Mouse (Mus musculus): ENCODE measurements around the gene Cfap65.

Cfap65 gene

GRCm38 (mm10) chr1:74935402-74935801 is at the start of gene Cfap65:
TSS of gene Cfap65 (minus strand) at chr1:74935599.
- DNase-seq (ENCODE audit: low spot score) = peak; percentile 60

GRCm38 (mm10) chr1:74977001-74977400 is 41.6 kb upstream of the Cfap65 start:
- no peak for DNase-seq (ENCODE audit: low spot score)

- DNase-seq (ENCODE audit: low spot score) = no peak
Measured at GRCm38 (mm10) chr1:74975936-74976335, 40.5 kb upstream of the Cfap65 start.

GRCm38 (mm10) chr1:74973590-74973989 is 38.2 kb upstream of the Cfap65 start:
- DNase-seq (ENCODE audit: low spot score) = no peak

DNA sequence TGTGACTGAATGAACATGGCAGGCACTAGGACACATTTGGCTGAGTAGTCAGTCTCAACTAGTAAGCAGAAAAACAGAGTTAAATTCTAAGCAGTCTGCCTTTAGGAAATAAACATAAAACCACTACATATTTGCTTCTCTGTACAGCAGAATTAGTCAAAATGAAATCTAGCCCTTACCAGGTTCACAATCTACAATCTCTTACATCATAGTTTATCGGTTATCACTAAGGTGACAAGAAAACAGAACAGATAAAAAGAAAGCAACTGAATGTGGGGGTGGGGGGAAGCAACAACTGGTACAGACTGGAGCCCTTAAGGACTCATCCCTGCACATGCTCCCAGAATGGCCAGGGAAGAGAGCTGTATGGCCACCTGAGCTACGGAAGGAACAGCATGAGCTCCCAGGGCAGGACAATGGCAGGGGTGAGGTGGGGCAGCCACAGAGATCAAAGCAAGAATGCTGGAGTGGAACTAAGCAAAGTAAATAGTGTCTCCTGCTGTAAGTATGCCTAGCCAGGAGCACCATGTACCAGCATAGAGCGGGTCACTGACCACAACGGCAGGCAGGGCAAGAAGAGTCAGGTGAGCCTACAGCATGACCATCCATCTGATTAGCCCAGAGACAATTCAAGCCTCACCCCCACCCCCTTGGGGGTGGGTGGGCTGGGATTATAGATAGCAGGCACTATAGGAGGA is 36.1 kb upstream of the Cfap65 start:
- no peak for DNase-seq (ENCODE audit: low spot score)

- DNase-seq (ENCODE audit: low spot score) = no peak
Measured at GRCm38 (mm10) chr1:74967962-74968580, 32.7 kb upstream of the Cfap65 start.

GRCm38 (mm10) chr1:74964494-74965215 is 29.3 kb upstream of the Cfap65 start:
- DNase-seq (ENCODE audit: low spot score) = peak; percentile 84

DNA sequence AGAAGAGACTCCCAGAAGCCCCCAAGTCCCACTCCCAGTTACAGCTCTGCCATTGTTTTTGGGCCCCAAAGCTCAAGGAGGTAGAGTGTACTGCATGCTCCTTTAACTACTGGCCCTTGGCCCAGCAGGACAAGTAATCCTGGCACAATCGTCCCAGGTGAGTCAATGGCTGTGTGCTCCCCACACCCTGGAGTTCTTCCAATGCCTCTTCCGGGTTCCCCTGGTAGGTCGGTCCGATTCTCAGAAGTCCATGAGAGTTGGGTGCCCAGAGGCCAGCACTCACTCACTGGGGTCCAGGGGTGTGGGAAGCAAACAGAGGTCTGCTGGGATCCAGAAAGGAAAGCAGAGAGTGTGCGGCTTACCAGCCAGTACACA is 27.4 kb upstream of the Cfap65 start:
- DNase-seq (ENCODE audit: low spot score) = no peak

DNA sequence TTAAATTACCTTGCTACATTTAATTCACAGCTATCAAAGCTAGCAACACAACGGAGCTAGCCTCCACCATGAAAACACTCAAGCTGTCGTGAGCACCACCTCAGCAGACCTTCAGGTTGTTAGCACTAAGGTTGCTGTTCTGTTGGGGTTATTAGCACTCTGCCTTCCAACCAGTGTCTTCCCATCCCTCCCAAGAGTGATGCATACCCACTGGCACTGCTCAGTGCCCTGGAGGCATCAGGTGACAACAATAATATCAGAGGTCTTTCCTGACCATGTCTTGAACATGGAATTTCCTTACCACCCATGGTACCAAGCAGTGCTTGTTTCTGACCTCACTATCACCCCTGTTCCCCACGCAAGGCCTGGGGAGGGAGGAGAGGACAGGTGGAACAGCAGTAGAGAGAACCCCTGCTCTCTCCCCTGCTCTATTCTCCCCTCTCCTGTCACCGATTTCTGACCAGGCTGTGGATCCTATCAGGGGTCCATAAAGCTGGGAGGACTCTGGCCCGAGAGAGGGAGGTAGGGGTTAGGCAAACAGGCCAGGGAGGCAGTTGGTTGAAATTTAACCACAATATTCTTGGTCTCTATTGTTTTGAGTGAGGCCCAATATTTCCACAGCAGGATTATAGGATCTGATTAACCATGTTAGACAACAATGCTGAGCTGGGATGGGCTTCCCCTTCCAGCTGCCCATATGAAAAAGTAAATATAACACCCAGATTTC is 26.9 kb upstream of the Cfap65 start:
- no peak for DNase-seq (ENCODE audit: low spot score)

- no peak for DNase-seq (ENCODE audit: low spot score)
Measured at GRCm38 (mm10) chr1:74961722-74962121, 26.3 kb upstream of the Cfap65 start.

- no peak for DNase-seq (ENCODE audit: low spot score)
Measured at GRCm38 (mm10) chr1:74960059-74960458, 24.7 kb upstream of the Cfap65 start.

DNA sequence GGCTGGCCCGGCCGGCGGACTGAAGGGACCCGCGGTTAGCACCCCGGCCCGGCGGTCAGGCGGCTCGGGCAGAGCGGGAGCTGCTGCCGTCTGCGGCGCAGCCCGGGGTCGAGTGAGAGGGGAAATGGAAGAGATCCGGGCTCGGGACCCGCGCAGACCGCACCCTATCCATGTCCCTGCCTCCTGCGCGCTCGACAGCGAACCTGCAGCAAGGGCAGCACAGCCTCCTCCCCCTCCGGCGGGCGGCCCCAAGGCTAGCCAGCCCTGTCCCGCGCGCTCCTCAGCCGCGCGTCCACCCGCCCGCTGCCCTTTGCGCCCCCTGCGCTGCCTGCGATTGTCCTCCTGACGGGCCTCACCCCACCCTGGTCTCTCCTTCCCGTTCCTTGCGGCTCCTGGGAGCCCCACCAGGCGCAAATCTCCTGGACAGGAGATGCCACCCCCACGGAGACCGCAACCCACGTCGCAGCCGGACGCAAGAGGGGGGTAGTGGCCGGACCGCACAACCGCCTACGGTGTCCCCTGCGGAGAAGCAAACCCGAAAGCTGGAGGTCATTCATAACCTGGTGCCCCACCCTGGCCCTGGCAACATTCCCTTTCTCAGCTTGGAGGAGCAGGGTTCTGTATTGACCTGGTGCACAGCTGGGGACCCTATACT is 16.3 kb upstream of the Cfap65 start, which contains the start of gene Ihh:
Ihh (minus strand) TSS at position 117 of the 655 bp plus-strand sequence.
- DNase-seq (ENCODE audit: low spot score) = no peak

GRCm38 (mm10) chr1:74950576-74951490 is 15.4 kb upstream of the Cfap65 start:
- DNase-seq (ENCODE audit: low spot score) = no peak

GRCm38 (mm10) chr1:74950066-74950465 is 14.7 kb upstream of the Cfap65 start:
- DNase-seq (ENCODE audit: low spot score) = no peak

DNA sequence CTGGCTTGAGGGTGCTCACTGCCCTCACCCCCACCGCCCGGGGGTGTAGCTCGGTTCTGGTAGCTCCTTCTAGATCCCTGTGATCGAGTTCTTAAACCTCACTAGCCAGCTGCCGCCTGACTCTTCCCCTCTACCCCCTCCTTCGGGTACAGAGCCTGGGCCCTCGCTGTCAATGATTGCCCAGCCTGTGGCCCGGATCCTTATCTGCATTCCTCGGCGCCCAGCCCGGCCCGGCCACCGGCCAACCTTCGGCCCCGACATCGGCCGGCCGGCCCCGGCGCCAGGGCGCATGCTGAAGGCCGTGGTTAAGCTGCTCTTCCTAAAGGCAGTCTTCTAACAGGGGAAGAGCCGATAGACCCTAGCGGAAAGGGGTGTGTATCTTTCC is 14.3 kb upstream of the Cfap65 start:
- DNase-seq (ENCODE audit: low spot score) = no peak

DNA sequence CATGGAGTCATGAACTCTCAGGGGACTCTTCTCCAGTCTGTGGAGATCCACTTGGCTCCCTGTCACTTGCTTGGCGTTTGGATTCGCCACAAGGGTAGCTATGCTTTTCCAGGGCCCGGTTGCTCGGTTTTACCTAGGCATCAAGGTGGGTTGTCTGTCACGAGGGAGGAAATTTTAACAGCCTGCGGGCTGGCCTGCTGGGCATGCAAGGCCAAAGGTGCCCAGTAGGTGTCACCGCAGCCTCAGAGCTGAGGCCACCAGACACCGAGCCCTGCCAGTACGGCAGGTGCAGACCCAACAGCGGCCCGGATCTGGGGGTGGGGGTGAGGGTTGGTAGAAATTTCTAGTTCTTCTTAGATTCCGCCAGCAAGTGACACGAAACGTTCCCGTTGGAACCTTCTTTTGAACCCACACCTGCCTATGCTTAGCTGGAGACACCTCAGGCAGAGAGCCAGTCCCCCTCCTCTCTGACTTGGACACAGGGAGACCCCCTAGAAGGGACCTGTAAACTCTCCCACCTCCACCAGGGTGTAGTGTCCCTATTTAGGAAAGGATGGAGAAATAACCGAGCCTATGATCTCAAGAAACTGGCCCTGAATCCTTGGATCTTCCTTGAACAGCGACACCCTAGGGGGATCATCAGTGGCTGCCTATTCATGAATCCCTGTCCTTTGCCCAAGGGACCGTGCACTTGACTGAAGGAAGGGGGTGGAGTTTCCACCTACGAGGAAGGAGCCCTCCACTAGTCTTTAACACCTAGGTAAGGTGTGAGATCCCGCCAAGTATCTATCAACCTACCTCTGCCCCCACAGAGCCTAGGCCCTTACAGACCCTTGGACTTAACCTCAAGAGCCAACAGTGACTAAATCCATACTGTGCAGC is 13.6 kb upstream of the Cfap65 start:
- peak; percentile 60 for DNase-seq (ENCODE audit: low spot score)

GRCm38 (mm10) chr1:74947986-74948670 is 12.7 kb upstream of the Cfap65 start:
- no peak for DNase-seq (ENCODE audit: low spot score)

DNA sequence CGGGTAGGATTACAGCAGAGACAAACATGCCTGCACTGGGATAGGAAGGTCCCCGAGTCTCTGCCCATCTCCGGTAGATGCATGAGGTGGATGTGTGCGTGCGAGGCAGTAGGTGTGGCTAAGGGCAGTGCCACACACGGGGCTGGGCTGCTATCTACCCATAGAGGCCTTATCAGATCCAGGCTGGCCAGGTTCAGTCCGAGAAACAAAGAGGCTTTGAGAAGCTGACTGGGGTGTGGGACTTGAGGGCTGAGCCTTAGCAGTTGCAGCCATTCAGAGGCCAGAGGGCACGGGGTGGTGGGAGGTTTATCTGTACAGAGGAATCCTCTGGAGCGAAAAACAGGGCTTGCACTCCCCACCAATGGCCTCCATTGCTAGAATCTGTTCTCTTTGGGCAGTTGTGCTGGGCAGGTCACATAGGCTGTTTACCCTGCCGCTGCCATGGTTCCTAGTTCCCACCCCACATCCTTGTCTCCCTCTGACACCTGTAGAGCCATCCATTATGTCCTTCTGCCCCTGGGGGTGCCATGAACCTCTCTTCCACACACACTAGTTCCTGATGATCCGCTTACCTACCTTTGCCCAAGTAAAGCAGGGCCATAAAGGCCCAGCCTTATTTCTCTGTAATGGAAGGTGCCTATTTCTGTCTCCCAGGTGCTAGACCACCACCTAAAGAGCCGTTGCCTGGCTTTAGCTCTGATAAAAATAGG is 6.4 kb upstream of the Cfap65 start:
- DNase-seq (ENCODE audit: low spot score) = no peak

DNA sequence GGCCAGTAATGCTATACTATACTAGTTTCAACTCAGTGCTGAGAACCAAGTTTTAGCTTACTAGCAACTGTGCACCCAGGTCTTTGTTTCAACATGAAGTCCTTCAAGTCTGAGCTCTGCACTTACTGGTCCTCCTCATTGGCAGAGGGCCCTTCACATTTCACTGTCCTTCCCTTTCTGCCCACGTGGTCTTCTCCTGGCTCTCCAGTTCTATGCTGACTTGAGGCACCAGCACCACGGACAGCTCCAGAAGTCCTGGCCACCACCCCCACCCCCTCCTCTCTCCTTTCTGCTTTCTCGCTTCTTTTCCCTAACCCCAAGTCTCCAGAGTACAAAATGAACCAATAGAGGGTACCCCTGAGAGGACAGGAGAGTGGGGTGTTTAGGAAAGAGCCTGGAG is 4.4 kb upstream of the Cfap65 start:
- no peak for DNase-seq (ENCODE audit: low spot score)

Data from layer of hippocampus, adult 11-12 months (tissue).